Mouse (Mus musculus) ES-E14 (cell line): ENCODE measurements at regions not wholly inside any gene's neighbourhood (a gene's known extent, or its start where the extent isn't known, plus 50 kb on each side); places are given as distances from the start of the nearest gene placed in this dataset.

ENCODE experiments used
- DNase-seq: peaks from one replicate; pipeline ENCODE4 v3.0.0-alpha.2; 2013; ENCODE audit warnings: low read depth, low spot score
- H3K27ac ChIP-seq: 2 replicates; pipeline ENCODE4 v1.5.1; 2012; ENCODE audit warnings: low read depth, mild to moderate bottlenecking, low read length, moderate library complexity, mixed read lengths; ENCODE audit not compliant: poor library complexity, insufficient read depth, severe bottlenecking
- H3K36me3 ChIP-seq: 2 replicates; pipeline ENCODE4 v1.6.1; 2012; ENCODE audit warnings: mild to moderate bottlenecking, low read length, moderate library complexity, mixed read lengths; ENCODE audit not compliant: control insufficient read depth, poor library complexity, insufficient read depth, severe bottlenecking
- H3K4me1 ChIP-seq, 2 experiments: fragments of 150-350 bp in 1 of 2; sonication (generic) in 1 of 2; 2 replicates each; pipeline ENCODE4 v1.6.1; 2012; ENCODE audit warnings: low read length in 2 of 2, mild to moderate bottlenecking in 1 of 2, mixed read lengths in 1 of 2; ENCODE audit not compliant: control insufficient read depth in 2 of 2, insufficient read depth in 2 of 2, poor library complexity in 1 of 2
- H3K4me3 ChIP-seq, 2 experiments: fragments of 150-350 bp in 1 of 2; sonication (generic) in 1 of 2; 2 replicates each; pipeline ENCODE4 v1.5.1; 2012; ENCODE audit warnings: low read length in 2 of 2, low read depth in 1 of 2, mild to moderate bottlenecking in 1 of 2, mixed read lengths in 1 of 2; ENCODE audit not compliant: insufficient read depth in 1 of 2, poor library complexity in 1 of 2, severe bottlenecking in 1 of 2
- H3K9ac ChIP-seq: 2 replicates; pipeline ENCODE4 v1.6.1; 2012; ENCODE audit warnings: low read depth, mild to moderate bottlenecking, low read length, mixed read lengths; ENCODE audit not compliant: poor library complexity, insufficient read depth, severe bottlenecking
- H3K9me3 ChIP-seq: fragments of 150-350 bp; sonication (generic); 2 replicates; pipeline ENCODE4 v1.6.1; 2012; ENCODE audit warnings: low read depth, mild to moderate bottlenecking, low read length; ENCODE audit not compliant: control insufficient read depth, insufficient read depth
- CHD2 ChIP-seq: IDR thresholded peaks from 2 replicates; pipeline ENCODE4 v1.6.1; 2014; ENCODE audit warnings: mild to moderate bottlenecking, low read depth, low read length, inconsistent platforms
- HCFC1 ChIP-seq: IDR thresholded peaks from 2 replicates; pipeline ENCODE4 v1.6.1; 2012; ENCODE audit warnings: low read length, inconsistent platforms, borderline replicate concordance; ENCODE audit not compliant: insufficient read depth
- MAFK ChIP-seq: IDR thresholded peaks from 2 replicates; pipeline ENCODE4 v1.6.1; 2014; ENCODE audit warnings: mild to moderate bottlenecking, low read depth, low read length, inconsistent platforms; ENCODE audit not compliant: insufficient read depth
- ZC3H11A ChIP-seq: IDR thresholded peaks from 2 replicates; pipeline ENCODE4 v1.6.1; 2012; ENCODE audit warnings: low read depth, mild to moderate bottlenecking, inconsistent platforms, low read length, borderline replicate concordance
- ZNF384 ChIP-seq: IDR thresholded peaks from 2 replicates; pipeline ENCODE4 v1.6.1; 2012; ENCODE audit warnings: low read depth, low read length, inconsistent platforms
- in situ Hi-C, 2 experiments: fragments of 600-800 bp; cut with MboI; formaldehyde crosslinking; loops; one replicate each; pipeline ENCODE4 v1.15.1; 2025; ENCODE audit warnings: low sequenced_read_pairs in 2 of 2, inconsistent platforms in 1 of 2; ENCODE audit not compliant: unreplicated experiment in 2 of 2

GRCm38 (mm10) chr1:34753581-34753980 lies 89.3 kb downstream of the Fam168b start:
- H3K9ac ChIP-seq: no peak overlapping the region
- peaks cover 0 to 11% of the 10 kb centered on the region in 2 experiments; a peak in 1 of 4 replicates for H3K4me1 ChIP-seq
- H3K4me3 ChIP-seq: no peak overlapping the region
- DNase-seq: no peak
- no peak overlapping the region for H3K27ac ChIP-seq
- H3K9me3 ChIP-seq: no peaks in the 10 kb centered on the region
- H3K36me3 ChIP-seq: no peaks in the 10 kb centered on the region; the same call in 1 of the 2 replicates
- TF ChIP-seq ZC3H11A (no peak), CHD2 (no peak), MAFK (no peak), ZNF384 (no peak), HCFC1 (no peak)
- in situ Hi-C loops: no loop called here

GRCm38 (mm10) chr1:34760547-34760946 lies 82.3 kb downstream of the Fam168b start:
- TF ChIP-seq HCFC1 (no peak), CHD2 (no peak), ZC3H11A (no peak), MAFK (no peak)
- Histone ChIP-seq H3K9me3 (no peaks in the 10 kb centered on the region), H3K27ac (no peak overlapping the region), H3K4me3 (no peak overlapping the region), H3K4me1 (no peaks in the 10 kb centered on the region), H3K9ac (no peak overlapping the region), H3K36me3 (no peaks in the 10 kb centered on the region)
- in situ Hi-C loops: no loop called here
- DNase-seq: no peak

GRCm38 (mm10) chr1:34761436-34761835 lies 81.4 kb downstream of the Fam168b start:
- no peak overlapping the region for H3K4me3 ChIP-seq
- no peaks in the 10 kb centered on the region for H3K36me3 ChIP-seq
- no peaks in the 10 kb centered on the region for H3K4me1 ChIP-seq
- H3K9ac ChIP-seq: no peak overlapping the region
- H3K27ac ChIP-seq: no peak overlapping the region
- in situ Hi-C loops: no loop called here
- H3K9me3 ChIP-seq: no peaks in the 10 kb centered on the region
- TF ChIP-seq ZC3H11A (no peak), MAFK (no peak), ZNF384 (no peak), CHD2 (no peak), HCFC1 (no peak)
- no peak for DNase-seq

GRCm38 (mm10) chr1:34761870-34762269 lies 81.0 kb downstream of the Fam168b start:
- Histone ChIP-seq H3K9ac (no peak overlapping the region), H3K27ac (no peak overlapping the region), H3K4me1 (no peaks in the 10 kb centered on the region), H3K36me3 (no peaks in the 10 kb centered on the region), H3K9me3 (no peaks in the 10 kb centered on the region), H3K4me3 (no peak overlapping the region)
- no peak for DNase-seq
- in situ Hi-C loops: no loop called here
- no peak for TF ChIP-seq ZNF384
- no peak for TF ChIP-seq HCFC1
- TF ChIP-seq ZC3H11A: no peak
- TF ChIP-seq MAFK: no peak
- TF ChIP-seq CHD2: no peak
